Mouse (Mus musculus): ENCODE data around the gene Lrp5. TPM values are rescaled to one million over a fixed set of nuclear protein-coding genes. Genes with fewer than 3 reads are reported as not detected.
A peak's percentile ranks its signal among the peaks of the same experiment; 100 is the strongest.

Gene Lrp5
- polyA plus RNA-seq (2016; fragmentation: Nextera tagmentation; extraction: Ambion mirVana): 4.1 and 5.2 TPM in 2 replicates

DNA sequence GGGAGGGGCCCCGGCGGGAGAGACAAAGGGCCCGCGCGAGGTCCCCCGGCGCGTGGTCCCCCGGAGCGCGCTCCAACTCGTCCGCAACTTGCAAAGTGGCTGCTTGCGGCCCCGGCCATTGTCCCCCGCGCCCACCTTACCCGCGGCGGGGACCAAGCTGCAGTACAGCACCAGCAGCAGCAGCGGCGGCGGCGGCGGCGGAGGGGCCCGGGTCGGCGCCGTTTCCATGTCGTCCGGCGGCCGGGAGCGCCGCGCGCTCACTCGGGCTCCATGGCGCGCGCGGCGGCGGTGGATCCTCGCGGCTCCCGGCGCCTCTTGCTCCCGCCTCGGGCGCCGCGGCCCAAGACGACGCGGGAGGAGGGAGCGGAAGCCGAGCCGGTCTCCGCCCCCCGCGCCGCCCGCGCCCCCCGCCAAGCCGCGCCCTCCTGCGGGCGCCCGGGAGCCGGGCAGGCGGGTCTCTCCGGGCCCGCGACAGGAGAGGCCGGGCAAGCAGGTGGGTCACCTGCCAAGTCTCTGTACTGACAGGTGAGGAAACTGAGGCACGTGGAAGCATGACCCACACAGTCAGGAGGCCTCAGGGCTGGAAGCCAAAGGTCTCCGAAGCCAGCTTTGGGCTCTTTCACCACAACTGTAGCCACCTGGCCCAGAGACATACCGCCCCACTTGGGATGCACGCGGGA, at the start of gene Lrp5:
Gene Lrp5, minus strand, starts transcription at position 350 of the 680 bp plus-strand sequence.
- Histone ChIP-seq H3K27ac (peak within 1 kb of the TSS; percentile 96), H3K4me1 (peaks cover 49% of the 10 kb centered on the region), H3K36me3 (no peaks in the 10 kb centered on the region), H3K4me3 (peak within 1 kb of the TSS; percentile 96), H3K27me3 (ENCODE audit: insufficient read depth, poor library complexity, severe bottlenecking) (no peaks in the 10 kb centered on the region), H3K9me3 (no peaks in the 10 kb centered on the region)
- 2% methylated on average over 83 of the region's 83 CpGs for WGBS
- no peak for DNase-seq (ENCODE audit: low spot score)

DNA sequence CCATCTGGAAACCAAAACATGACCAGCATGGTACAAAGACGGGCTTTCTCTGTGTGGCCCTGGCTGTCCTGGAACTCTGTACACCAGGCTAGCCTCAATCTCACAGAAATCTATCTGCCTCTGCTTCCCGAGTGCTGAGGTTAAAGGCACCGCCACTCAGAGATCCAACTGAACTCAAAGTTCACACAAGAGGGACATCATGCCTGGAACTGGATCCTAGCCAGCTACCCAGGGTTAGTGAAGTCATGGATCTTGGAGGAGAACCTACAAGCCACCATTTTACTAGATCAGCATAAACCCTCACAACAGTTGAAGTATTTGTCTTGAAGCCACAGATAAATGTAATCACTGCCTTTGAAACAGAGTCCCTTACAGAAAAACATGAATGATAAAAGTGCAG, 49.6 kb upstream of the Lrp5 start:
- no peak for DNase-seq (ENCODE audit: low spot score)
- Histone ChIP-seq H3K4me3 (no peak overlapping the region), H3K27me3 (ENCODE audit: insufficient read depth, poor library complexity, severe bottlenecking) (no peaks in the 10 kb centered on the region), H3K36me3 (no peaks in the 10 kb centered on the region), H3K4me1 (no peaks in the 10 kb centered on the region), H3K9me3 (no peaks in the 10 kb centered on the region), H3K27ac (no peak overlapping the region)
- 80% methylated on average over 3 of the region's 3 CpGs for WGBS

DNA sequence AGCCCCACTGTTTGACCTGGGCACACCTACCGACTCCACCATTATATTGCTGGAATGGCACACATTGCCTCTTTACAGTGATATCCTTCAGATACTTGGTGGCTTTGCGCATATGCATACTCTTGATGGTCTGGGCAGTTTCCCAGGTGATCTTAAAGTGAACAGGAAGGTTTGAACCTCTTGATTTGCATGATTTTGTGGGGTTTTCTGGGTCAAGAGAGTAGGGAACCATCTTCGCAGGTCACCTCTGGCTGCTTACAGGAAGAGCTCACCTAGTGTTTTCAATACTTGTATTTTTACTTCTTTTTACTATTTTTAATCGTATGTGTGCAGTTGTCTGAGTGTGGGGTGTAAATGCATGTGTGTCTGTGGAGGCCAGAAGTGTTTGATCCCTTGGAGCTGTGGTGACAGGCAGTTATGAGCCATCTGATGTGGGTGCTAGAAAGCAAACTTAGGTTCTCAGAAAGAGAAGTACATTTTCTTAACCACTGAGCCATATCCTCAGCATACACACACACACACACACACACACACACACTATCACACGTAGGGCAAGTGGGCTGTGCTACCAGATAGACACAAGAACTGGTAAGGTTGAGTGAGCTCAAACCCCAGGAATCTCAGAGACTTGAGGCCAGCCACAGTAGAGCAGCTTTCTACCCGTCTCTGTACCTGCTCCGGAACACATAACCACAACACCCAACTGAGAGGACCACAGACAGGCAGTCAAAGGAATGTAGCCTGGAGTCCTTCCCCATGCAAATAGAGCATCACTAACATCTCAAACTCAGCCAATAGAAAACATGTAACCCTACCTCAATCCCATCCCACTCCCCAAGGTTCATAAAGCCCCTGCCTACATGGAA, 44.6 kb upstream of the Lrp5 start:
- Histone ChIP-seq H3K27me3 (ENCODE audit: insufficient read depth, poor library complexity, severe bottlenecking) (no peaks in the 10 kb centered on the region), H3K4me1 (no peaks in the 10 kb centered on the region), H3K36me3 (no peaks in the 10 kb centered on the region), H3K27ac (no peak overlapping the region), H3K4me3 (no peak overlapping the region), H3K9me3 (no peaks in the 10 kb centered on the region)
- no peak for DNase-seq (ENCODE audit: low spot score)
- WGBS: 79% methylated on average over 7 of the region's 7 CpGs

DNA sequence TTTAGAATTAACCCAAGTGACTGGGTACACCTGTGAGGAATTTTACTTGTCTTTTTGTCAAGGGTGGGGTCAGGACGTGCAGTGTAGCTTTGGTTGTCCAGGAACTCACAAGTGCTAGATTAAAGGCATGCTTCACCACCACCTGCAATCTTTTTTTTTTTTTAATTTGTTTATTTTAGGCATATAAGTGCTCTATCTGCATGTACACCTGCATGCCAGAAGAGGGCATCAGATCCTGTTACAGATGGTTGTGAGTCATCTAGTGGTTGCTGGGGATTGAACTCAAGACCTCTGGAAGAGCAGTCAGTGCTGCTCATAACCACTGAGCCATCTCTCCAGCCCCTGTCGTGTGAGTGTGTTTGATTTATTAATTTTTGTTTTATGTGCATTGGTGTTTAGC, 42.5 kb upstream of the Lrp5 start:
- H3K9me3 ChIP-seq: no peaks in the 10 kb centered on the region
- no peaks in the 10 kb centered on the region for H3K27me3 ChIP-seq (ENCODE audit: insufficient read depth, poor library complexity, severe bottlenecking)
- no peaks in the 10 kb centered on the region for H3K4me1 ChIP-seq
- no peak overlapping the region for H3K4me3 ChIP-seq
- H3K27ac ChIP-seq: no peak overlapping the region
- no peak for DNase-seq (ENCODE audit: low spot score)
- no peaks in the 10 kb centered on the region for H3K36me3 ChIP-seq
- WGBS: 61% methylated on average over 2 of the region's 2 CpGs

DNA sequence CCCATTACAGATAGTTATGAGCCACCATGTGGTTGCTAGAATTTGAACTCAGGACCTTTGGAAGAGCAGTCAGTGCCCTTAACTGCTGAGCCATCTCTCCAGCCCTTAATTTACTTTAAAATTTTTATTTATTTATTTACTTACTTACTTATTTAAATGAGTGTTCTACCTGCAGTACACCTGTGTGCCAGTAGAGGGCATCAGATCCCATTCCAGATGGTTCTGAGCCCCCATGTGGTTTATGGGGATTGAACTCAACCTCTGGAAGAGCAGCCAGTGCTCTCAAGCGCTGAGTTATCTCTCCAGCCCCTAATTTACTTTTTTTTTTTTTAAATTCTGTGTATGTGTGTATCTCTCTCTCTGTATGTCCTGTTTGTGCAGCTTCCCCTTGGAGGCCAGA, 38.4 kb upstream of the Lrp5 start:
- Histone ChIP-seq H3K4me1 (peaks cover 5% of the 10 kb centered on the region), H3K27me3 (ENCODE audit: insufficient read depth, poor library complexity, severe bottlenecking) (no peaks in the 10 kb centered on the region), H3K9me3 (no peaks in the 10 kb centered on the region), H3K36me3 (no peaks in the 10 kb centered on the region), H3K27ac (no peak overlapping the region), H3K4me3 (no peak overlapping the region)
- 32% methylated on average over 1 of the region's 1 CpGs for WGBS
- DNase-seq (ENCODE audit: low spot score): no peak

DNA sequence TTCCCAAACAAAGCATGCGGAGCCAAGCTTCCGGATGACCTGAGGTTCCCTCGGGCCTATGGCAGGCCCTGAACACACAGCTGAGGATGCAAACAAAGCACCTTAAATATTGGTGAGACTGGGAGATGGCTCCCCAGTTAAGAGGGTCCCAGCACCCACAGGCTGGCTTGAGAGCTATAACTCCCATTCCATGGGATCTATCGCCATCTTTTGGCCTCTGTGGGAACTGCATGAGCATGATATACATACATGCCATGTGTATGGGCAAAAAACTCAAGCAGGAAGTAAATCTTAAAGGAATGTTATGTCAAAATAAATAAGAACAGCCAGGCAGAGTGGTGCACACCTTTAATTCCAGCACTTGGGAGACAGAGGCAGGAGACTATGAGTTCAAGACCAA, 37.5 kb upstream of the Lrp5 start:
- Histone ChIP-seq H3K9me3 (no peaks in the 10 kb centered on the region), H3K36me3 (no peaks in the 10 kb centered on the region), H3K4me3 (no peak overlapping the region), H3K4me1 (peaks cover 14% of the 10 kb centered on the region), H3K27ac (no peak overlapping the region), H3K27me3 (ENCODE audit: insufficient read depth, poor library complexity, severe bottlenecking) (no peaks in the 10 kb centered on the region)
- 76% methylated on average over 4 of the region's 4 CpGs for WGBS
- no peak for DNase-seq (ENCODE audit: low spot score)

DNA sequence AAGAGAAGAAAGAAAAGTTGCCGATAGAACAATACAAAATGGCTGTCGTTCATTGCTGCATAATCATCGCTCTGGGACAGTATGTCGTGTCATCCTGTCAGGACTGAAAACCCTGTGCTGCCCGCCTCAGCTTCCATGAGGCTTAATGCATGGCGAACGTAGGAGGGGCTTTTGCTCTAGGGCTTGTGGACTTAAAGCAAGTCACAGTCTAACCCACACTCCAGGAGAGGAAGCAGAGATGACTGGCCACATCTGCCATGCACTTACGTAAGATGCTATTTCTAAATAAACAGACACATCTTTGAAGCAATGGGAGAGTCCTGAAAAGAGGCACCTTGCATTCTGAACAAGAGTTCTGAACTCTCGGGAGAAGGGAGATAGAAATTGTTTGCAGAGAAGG, 36.8 kb upstream of the Lrp5 start:
- H3K9me3 ChIP-seq: no peaks in the 10 kb centered on the region
- H3K27ac ChIP-seq: no peak overlapping the region
- 94% methylated on average over 9 of the region's 9 CpGs for WGBS
- no peaks in the 10 kb centered on the region for H3K27me3 ChIP-seq (ENCODE audit: insufficient read depth, poor library complexity, severe bottlenecking)
- H3K4me3 ChIP-seq: no peak overlapping the region
- H3K36me3 ChIP-seq: 0 out of 2 replicates have a peak, but pooled peaks cover 3% of the 10 kb centered on the region
- H3K4me1 ChIP-seq: peaks cover 20% of the 10 kb centered on the region
- no peak for DNase-seq (ENCODE audit: low spot score)

DNA sequence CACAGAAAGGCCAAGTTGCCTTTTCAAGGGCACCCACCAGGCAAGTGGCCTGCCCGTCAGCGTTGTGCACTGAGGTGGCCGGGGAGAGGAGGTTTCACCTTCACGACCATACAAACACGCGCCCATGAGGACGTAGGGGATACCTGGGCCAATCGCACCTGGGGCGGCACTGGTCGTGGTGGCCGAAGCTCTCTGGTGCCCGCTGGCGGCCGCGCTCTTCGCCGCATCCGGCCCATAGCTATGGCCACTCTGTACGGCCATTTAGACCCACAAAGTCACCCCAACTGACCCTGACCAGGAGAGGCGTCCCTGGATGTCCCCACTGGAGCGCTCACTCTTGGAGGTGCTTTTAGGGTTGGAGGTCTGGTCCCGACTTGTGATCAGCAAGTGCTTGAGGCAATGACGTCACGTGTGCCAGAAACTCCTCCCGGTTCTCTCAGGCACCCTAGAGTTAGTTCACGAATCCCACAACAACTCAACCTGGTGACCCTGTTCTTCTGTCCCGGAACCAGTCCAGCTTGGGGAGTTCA, 33.1 kb upstream of the Lrp5 start:
- H3K27ac ChIP-seq: peak overlapping the region; percentile 84
- peak overlapping the region; percentile 63 for H3K4me3 ChIP-seq
- DNase-seq (ENCODE audit: low spot score): peak; percentile 87
- no peaks in the 10 kb centered on the region for H3K27me3 ChIP-seq (ENCODE audit: insufficient read depth, poor library complexity, severe bottlenecking)
- H3K9me3 ChIP-seq: no peaks in the 10 kb centered on the region
- peaks cover 20% of the 10 kb centered on the region for H3K4me1 ChIP-seq
- WGBS: 1% methylated on average over 27 of the region's 27 CpGs
- peaks cover 39% of the 10 kb centered on the region for H3K36me3 ChIP-seq

DNA sequence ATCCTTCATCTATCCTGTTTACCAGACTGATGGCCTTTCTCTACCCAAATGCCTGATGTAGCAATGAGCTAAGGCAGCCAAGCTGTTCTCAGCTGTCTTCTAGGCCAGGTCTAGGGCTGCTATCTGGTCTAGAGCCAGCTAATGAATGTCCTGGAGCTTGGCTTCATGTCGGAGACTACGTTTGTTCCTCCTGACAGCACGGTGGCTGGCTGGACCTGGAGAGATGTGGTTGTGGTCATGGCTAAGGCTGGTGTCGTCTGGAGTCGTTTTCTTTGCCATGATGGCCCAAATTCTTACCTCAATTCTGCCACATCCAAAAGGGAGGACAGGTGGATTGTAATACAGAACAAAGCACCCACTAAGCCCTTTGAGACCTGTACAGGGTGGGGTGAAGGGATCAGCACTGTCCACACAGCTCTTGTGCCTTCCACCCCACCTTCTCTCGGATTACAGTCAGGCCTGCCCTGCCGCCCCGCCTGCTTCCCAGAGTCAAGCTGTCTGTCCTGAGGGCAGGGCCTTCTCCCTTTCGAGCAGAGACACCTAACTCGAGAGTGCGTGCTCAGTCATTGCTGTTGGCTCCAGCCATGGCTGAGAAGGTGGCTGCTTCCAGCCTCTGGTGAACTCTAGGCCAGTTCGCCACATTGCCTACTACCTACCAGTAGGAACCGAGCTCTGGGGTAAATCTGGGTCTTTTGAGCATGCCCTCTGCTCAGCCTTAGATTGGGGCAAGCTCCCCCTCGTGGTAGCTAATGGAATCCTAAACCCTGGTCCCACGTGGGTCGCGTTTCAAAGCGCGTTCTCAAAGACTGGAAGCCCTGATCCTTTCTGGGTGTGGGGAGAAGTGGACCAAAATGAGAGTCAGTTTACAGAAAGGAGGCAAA, 32.4 kb upstream of the Lrp5 start:
- WGBS: 39% methylated on average over 19 of the region's 19 CpGs
- peak; percentile 85 for DNase-seq (ENCODE audit: low spot score)
- Histone ChIP-seq H3K9me3 (no peaks in the 10 kb centered on the region), H3K27ac (peak overlapping the region; percentile 84), H3K36me3 (peaks cover 41% of the 10 kb centered on the region), H3K27me3 (ENCODE audit: insufficient read depth, poor library complexity, severe bottlenecking) (no peaks in the 10 kb centered on the region), H3K4me1 (peaks cover 20% of the 10 kb centered on the region), H3K4me3 (peak overlapping the region; percentile 63)

DNA sequence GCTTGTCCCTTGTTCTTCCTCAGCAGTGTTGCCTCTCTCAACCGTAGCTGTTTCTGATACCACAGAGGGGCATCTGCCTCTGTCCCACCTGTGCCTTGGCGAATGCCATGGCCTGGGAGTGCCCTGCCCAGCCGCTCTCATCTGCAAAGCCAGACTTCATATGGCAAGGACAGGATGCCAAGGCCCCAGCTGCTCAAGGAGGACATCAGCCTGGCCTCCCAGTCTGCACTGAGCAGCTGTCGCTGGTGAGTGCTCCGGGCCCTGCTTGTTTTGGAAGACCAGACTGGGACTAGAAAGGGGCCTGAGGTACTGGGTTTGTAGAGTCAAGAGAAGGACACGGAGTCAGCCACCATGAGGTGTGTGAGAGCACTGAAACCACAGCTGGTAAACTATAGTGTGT, 28.0 kb upstream of the Lrp5 start:
- no peaks in the 10 kb centered on the region for H3K9me3 ChIP-seq
- no peak overlapping the region for H3K27ac ChIP-seq
- DNase-seq (ENCODE audit: low spot score): no peak
- H3K4me1 ChIP-seq: peaks cover 13% of the 10 kb centered on the region
- peaks cover 48% of the 10 kb centered on the region for H3K36me3 ChIP-seq
- 87% methylated on average over 6 of the region's 6 CpGs for WGBS
- no peak overlapping the region for H3K4me3 ChIP-seq
- no peaks in the 10 kb centered on the region for H3K27me3 ChIP-seq (ENCODE audit: insufficient read depth, poor library complexity, severe bottlenecking)

DNA sequence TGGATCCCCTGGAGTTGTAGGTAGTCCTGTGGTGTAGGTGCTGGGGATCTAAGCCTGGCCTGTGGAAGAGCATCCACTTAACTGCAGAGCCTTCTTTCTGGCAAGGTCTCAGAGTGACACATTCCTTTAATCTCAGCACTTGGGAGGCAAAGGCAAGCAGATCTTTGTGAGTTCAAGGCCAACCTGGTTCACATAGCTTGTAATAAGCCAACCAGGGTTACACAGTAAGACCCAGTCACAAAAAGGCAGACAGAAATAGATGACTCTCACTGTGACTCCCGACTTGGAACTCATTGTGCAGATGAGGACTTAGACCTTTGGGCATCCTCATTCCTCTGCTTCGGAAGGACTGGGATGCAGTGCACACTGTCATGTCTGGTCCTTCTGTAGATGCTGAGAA, 24.1 kb upstream of the Lrp5 start:
- H3K27me3 ChIP-seq (ENCODE audit: insufficient read depth, poor library complexity, severe bottlenecking): no peaks in the 10 kb centered on the region
- H3K4me3 ChIP-seq: no peak overlapping the region
- no peak for DNase-seq (ENCODE audit: low spot score)
- no peaks in the 10 kb centered on the region for H3K9me3 ChIP-seq
- no peak overlapping the region for H3K27ac ChIP-seq
- H3K36me3 ChIP-seq: peaks cover 17% of the 10 kb centered on the region
- 87% methylated on average over 2 of the region's 2 CpGs for WGBS
- peaks cover 16% of the 10 kb centered on the region for H3K4me1 ChIP-seq

DNA sequence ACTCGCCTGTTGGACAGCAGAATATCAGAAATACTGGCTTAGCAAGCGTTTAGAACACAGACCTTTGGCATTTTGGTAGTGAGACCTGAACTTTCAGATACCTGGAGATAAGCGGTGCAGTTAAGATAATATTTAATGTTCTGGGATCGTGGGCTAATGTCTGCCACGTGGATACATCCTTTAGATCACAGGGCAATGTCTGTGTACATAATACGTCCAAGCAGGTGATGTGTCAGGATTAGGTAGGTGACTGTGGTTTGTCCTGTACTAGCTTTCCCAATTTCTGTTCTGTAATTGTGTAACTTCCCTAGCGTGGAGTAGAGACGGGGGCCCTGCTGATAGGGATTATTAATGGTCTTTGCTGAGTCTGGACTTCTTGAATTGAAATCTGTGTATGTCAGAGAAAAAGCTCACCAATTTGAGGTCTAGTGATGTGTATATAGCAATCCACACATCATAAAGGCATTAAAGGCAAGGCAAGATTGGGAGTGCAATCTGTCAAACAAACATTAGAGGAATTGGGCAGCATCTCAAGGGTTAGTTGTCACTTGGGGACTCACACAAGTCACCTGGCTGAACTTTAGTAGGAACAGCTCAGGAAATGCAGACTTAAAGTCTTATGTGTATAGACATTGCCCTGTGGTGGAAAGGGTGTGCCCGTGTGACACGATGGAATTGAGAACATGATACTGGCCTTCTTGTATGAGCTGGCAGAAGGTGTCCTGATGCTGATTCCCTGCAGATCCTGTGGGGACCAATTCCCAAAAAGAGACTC, 22.8 kb upstream of the Lrp5 start:
- Histone ChIP-seq H3K4me1 (peaks cover 16% of the 10 kb centered on the region), H3K36me3 (peaks cover 6% of the 10 kb centered on the region), H3K27me3 (ENCODE audit: insufficient read depth, poor library complexity, severe bottlenecking) (no peaks in the 10 kb centered on the region), H3K9me3 (no peaks in the 10 kb centered on the region), H3K27ac (peak overlapping the region; percentile 91; the same call in 1 of the 2 replicates), H3K4me3 (peak overlapping the region; percentile 88)
- DNase-seq (ENCODE audit: low spot score): no peak
- 49% methylated on average over 10 of the region's 10 CpGs for WGBS

Data from heart, embryonic 10.5 days (tissue).